Mouse (Mus musculus) erythroblast, embryonic 14.5 days (primary cell): ENCODE results near the gene Ccdc86. TPM values are rescaled to one million over a fixed set of nuclear protein-coding genes. Genes with fewer than 3 reads are reported as not detected.

Experiments
- H3K27me3 ChIP-seq: 2 replicates; pipeline ENCODE4 v1.6.1; 2012; ENCODE audit warnings: inconsistent platforms; ENCODE audit not compliant: control insufficient read depth
- H3K36me3 ChIP-seq: 2 replicates; pipeline ENCODE4 v1.6.1; 2012; ENCODE audit warnings: mild to moderate bottlenecking, inconsistent platforms; ENCODE audit not compliant: control insufficient read depth
- H3K4me1 ChIP-seq: 2 replicates; pipeline ENCODE4 v1.6.1; 2012; ENCODE audit warnings: inconsistent platforms; ENCODE audit not compliant: control insufficient read depth
- H3K4me3 ChIP-seq: replicated peaks from 2 replicates; pipeline ENCODE3; 2012; ENCODE audit warnings: moderate library complexity, mild to moderate bottlenecking, inconsistent platforms
- H3K9me3 ChIP-seq: 2 replicates; pipeline ENCODE4 v1.6.1; 2012; ENCODE audit warnings: low read length, inconsistent platforms, mixed read lengths; ENCODE audit not compliant: control insufficient read depth
- GATA1 ChIP-seq: IDR thresholded peaks from 2 replicates; pipeline ENCODE4 v1.6.1; 2012; ENCODE audit warnings: low read length, inconsistent platforms, mixed read lengths
- TAL1 ChIP-seq: IDR thresholded peaks from 3 replicates; pipeline ENCODE4 v1.6.1; 2012; ENCODE audit warnings: low read length, inconsistent platforms, mixed read lengths
- polyA plus RNA-seq: library from polyadenylated mRNA; stranded (reverse); fragments of >175 nt; gene quantifications from 2 replicates; pipeline ENCODE4 v1.2.3, GENCODE M21; 2012

The Ccdc86 gene
- polyA plus RNA-seq, 1 experiment = 1.2 TPM

DNA sequence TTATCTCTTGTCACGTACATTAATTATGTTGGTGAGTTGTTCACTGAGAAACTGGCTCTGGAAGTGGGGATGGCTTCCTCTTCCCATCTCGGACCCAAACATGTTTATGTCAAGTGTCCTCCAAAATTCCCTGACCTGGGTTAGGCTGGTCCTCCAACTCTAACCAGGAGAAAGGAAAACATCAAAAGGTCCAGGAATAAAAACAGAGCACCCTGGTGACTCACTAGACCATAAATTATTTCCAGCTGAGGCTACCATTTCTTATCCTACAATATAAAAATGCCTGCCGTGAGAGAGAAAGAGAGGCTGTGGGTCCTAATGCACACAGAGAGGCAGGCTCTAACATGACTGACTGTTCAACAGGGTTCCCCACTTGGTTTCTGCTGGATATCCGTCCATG is 24.8 kb downstream of the Ccdc86 start:
- no peak overlapping the region for H3K4me3 ChIP-seq
- H3K36me3 ChIP-seq = no peaks in the 10 kb centered on the region
- TF ChIP-seq GATA1 (no peak), TAL1 (no peak)
- H3K4me1 ChIP-seq = no peaks in the 10 kb centered on the region
- 0 out of 2 replicates have a peak, but pooled peaks cover 2% of the 10 kb centered on the region for H3K27me3 ChIP-seq
- H3K9me3 ChIP-seq = no peaks in the 10 kb centered on the region

- Histone ChIP-seq H3K4me3 (no peak overlapping the region), H3K36me3 (no peaks in the 10 kb centered on the region), H3K9me3 (no peaks in the 10 kb centered on the region), H3K4me1 (peaks cover 5% of the 10 kb centered on the region), H3K27me3 (no peaks in the 10 kb centered on the region)
- TF ChIP-seq TAL1 (no peak), GATA1 (no peak)
Measured at GRCm38 (mm10) chr19:10921058-10921457, 28.0 kb downstream of the Ccdc86 start.

GRCm38 (mm10) chr19:10920532-10920931 is 28.5 kb downstream of the Ccdc86 start, which contains the start of gene Zp1:
Gene Zp1, minus strand, starts transcription at chr19:10920632.
- Histone ChIP-seq H3K36me3 (no peaks in the 10 kb centered on the region), H3K4me1 (peaks cover 6% of the 10 kb centered on the region), H3K27me3 (no peaks in the 10 kb centered on the region), H3K9me3 (no peaks in the 10 kb centered on the region), H3K4me3 (no peak within 1 kb of the TSS)
- TF ChIP-seq TAL1 = no peak
- TF ChIP-seq GATA1 = no peak

DNA sequence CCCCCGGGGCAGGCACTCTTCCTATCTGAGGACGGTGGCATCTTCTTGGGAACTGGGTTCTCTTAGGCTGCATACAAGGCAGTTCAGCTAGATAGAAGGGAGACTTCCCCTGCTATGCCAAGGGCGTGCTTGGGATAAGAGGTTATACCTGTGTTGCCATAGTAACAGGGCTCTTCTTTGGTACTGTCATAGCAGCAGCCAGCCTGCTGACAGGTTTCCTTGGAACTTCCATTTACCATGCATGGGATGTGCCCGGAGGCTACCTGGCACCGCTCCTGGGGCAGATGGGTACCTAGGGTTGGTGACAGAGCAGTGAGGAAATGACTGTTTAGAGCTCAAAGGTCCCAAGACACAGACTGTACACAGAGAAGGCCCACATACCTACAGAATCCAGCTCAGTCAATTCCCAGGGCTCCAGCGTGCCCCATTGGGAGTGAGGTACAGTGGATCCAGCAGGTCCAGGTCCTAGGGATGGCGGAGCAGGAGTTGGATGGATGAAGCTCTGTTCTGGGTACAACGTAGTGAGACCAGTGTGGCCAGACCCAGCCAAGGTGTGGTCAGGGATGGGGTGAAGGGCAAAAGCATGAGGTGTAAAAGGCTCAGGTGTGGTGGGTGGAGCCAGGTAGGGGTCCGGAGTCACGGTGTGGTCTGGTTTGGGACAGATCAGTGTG is 30.6 kb downstream of the Ccdc86 start:
- Histone ChIP-seq H3K4me1 (peaks cover 6% of the 10 kb centered on the region), H3K27me3 (peaks cover 7% of the 10 kb centered on the region), H3K36me3 (no peaks in the 10 kb centered on the region), H3K4me3 (no peak overlapping the region), H3K9me3 (no peaks in the 10 kb centered on the region)
- TF ChIP-seq GATA1 (no peak), TAL1 (no peak)

DNA sequence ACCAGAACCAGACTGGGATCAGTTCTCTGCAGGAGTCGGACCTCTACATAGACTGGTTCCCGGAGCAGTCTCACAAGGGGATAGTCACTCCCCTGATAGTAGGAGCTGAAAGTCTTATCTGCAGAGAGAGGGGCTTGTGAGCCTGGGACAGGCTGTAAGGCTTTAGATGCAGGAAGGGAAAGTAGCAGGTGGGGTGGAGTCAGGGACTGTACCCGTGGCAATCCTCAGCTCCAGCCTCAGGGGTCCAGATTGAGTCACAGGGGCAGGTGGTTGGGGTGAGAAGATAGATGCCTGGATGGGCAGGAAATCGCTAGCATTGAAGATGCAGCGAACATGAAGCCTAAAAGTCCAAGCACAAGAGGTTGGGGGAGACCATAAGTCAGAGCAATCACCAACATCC is 32.6 kb downstream of the Ccdc86 start:
- Histone ChIP-seq H3K27me3 (peaks cover 7% of the 10 kb centered on the region), H3K4me1 (peaks cover 6% of the 10 kb centered on the region), H3K4me3 (no peak overlapping the region), H3K36me3 (no peaks in the 10 kb centered on the region), H3K9me3 (no peaks in the 10 kb centered on the region)
- TF ChIP-seq GATA1 (no peak), TAL1 (no peak)

DNA sequence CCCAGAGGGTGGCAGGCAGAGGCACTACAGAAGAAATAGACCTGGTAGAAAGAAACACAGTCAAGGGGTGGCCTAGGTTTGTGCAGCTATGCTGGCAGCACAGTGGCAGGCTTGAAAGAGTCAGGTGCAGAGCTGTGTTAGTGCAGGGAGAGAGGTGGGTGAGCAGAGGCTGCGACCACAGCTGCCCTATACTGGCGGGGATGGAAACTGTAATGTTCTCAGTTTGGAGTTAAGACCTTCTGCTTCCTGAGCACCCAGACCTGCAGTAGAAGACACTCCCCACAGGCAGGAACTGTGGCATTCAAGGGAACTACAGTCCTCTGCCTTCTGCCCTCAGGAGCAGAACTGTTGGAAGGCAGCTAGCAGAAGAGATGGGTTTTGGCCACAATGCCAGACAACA is 34.2 kb downstream of the Ccdc86 start:
- H3K36me3 ChIP-seq = no peaks in the 10 kb centered on the region
- H3K27me3 ChIP-seq = peaks cover 7% of the 10 kb centered on the region
- TF ChIP-seq GATA1 (no peak), TAL1 (no peak)
- H3K9me3 ChIP-seq = no peaks in the 10 kb centered on the region
- H3K4me3 ChIP-seq = no peak overlapping the region
- H3K4me1 ChIP-seq = peaks cover 6% of the 10 kb centered on the region

GRCm38 (mm10) chr19:10914291-10914690 is 34.8 kb downstream of the Ccdc86 start:
- Histone ChIP-seq H3K27me3 (peaks cover 7% of the 10 kb centered on the region), H3K9me3 (no peaks in the 10 kb centered on the region), H3K36me3 (no peaks in the 10 kb centered on the region), H3K4me1 (peaks cover 6% of the 10 kb centered on the region), H3K4me3 (no peak overlapping the region)
- TF ChIP-seq TAL1 (no peak), GATA1 (no peak)

DNA sequence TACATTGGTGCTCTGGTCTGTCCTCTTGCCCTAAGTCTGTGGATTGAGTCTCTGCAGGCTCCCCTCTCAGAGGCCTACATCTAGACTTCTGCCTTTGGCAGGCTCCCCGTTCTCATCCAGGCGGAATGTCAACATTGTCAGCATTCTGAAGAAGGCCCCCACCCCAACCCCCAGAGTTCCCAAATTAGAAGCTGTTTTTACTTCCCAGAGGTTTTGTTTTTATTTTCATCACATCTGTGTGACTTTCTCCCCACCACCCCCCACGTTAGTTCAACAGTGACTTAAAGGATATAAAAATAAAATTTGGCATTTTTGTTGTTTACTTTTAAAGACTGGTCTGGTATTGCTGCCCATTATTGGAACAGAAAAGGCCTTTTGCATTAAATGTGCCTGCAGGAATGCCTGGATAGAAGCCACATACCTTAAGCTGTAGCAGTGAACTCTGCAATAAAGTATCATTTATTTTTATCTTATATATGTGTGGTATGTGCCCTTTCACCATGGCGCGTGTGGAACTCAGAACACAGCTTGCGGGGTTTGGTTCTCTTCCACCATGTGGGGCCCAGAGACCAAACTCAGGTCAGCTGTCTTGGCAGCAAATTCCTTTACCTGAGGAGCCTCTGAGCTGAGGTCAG is 39.9 kb downstream of the Ccdc86 start:
- peaks cover 41% of the 10 kb centered on the region for H3K36me3 ChIP-seq
- no peaks in the 10 kb centered on the region for H3K27me3 ChIP-seq
- H3K9me3 ChIP-seq = no peaks in the 10 kb centered on the region
- H3K4me3 ChIP-seq = no peak overlapping the region
- H3K4me1 ChIP-seq = no peaks in the 10 kb centered on the region
- TF ChIP-seq TAL1 = no peak

DNA sequence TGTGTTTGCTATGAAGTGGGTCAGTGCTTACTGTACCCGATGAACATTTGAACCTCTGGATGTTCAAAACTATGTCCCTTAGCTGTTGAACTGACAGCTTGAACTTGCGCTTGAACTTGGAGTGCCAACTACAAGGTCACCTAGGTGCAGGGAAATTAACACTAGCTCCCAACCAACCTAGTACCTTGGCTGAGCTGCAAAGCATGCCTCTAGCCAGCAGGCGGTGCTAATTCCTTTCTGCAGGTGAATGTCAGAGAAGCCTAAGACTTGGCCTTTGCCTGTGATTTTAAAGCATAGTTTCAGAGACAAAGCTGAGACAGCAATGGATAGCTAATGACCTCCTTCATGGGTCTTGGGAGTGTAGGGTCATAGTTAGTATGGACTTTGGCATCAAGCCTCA is 41.2 kb downstream of the Ccdc86 start:
- no peaks in the 10 kb centered on the region for H3K27me3 ChIP-seq
- H3K36me3 ChIP-seq = peaks cover 54% of the 10 kb centered on the region
- no peaks in the 10 kb centered on the region for H3K9me3 ChIP-seq
- TF ChIP-seq GATA1 (no peak), TAL1 (no peak)
- no peaks in the 10 kb centered on the region for H3K4me1 ChIP-seq
- H3K4me3 ChIP-seq = no peak overlapping the region

- H3K4me1 ChIP-seq = no peaks in the 10 kb centered on the region
- H3K27me3 ChIP-seq = no peaks in the 10 kb centered on the region
- no peak for TF ChIP-seq TAL1
- TF ChIP-seq GATA1 = no peak
- H3K36me3 ChIP-seq = peaks cover 77% of the 10 kb centered on the region
- H3K4me3 ChIP-seq = no peak overlapping the region
- no peaks in the 10 kb centered on the region for H3K9me3 ChIP-seq
Measured at GRCm38 (mm10) chr19:10905728-10906000, 43.4 kb downstream of the Ccdc86 start.
